Mouse (Mus musculus) left cerebral cortex, postnatal 36 days (tissue): Measurements from ENCODE around the gene Klhl8. TPM values are rescaled to one million over a fixed set of nuclear protein-coding genes. Genes with fewer than 3 reads are reported as not detected.

Experiments used
- DNase-seq, 2 experiments: peaks; one replicate each; pipeline ENCODE4 v3.0.0; 2021 to 2022; ENCODE audit warnings: low spot score in 2 of 2, mixed read lengths in 1 of 2
- intact Hi-C: fragments of 180-260 bp; cut with DNase I; formaldehyde crosslinking; loops from one replicate; pipeline ENCODE4 v1.15.1; 2025
- total RNA-seq, 2 experiments: library from RNA; stranded (reverse); gene quantifications; 2 replicates each; pipeline ENCODE4 v1.2.3; 2021

The Klhl8 gene
- total RNA-seq, 2 experiments from 2014 or later = 33.0 to 34.4 TPM

GRCm38 (mm10) chr5:103917357-103917895 lies 6.4 kb upstream of the Klhl8 start:
- intact Hi-C loops = no loop called here
- DNase-seq = no peak

DNA sequence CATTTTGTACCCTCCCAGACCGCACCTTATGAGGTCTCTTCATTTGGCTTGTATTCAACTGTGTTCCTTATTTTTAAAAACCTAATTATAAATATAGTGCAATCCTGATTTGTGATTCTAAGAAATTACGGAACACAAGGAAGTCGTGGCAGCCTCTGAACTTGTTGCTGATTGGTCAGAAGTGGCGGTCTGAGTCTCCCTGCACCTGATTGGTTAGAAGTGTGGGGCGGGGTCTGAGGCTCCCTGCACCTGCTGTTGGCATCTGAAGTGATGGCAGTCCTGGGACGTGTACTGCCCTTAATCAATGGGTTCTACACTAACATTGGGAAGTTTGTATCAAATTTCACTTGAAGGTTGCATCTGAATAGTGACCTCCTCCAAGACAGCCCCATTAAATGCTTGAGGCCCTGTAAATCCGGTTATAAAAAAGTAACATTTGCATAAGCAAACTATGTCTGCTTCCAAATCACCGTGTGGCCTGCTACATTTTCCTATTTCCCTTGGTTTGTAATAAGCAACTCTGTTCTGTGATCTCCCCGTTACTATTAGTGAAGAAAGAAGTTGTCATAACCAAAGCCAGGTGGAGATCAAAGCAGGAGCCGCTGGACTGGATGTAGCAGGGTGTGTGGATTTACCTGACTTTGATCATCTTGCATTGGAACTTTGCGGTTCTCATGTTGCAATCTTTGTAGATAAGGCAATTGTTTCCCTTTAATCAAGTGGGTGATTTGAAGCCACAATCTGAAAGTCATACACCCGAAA lies 5.7 kb upstream of the Klhl8 start:
- no peak for DNase-seq
- intact Hi-C loops = no loop called here

DNA sequence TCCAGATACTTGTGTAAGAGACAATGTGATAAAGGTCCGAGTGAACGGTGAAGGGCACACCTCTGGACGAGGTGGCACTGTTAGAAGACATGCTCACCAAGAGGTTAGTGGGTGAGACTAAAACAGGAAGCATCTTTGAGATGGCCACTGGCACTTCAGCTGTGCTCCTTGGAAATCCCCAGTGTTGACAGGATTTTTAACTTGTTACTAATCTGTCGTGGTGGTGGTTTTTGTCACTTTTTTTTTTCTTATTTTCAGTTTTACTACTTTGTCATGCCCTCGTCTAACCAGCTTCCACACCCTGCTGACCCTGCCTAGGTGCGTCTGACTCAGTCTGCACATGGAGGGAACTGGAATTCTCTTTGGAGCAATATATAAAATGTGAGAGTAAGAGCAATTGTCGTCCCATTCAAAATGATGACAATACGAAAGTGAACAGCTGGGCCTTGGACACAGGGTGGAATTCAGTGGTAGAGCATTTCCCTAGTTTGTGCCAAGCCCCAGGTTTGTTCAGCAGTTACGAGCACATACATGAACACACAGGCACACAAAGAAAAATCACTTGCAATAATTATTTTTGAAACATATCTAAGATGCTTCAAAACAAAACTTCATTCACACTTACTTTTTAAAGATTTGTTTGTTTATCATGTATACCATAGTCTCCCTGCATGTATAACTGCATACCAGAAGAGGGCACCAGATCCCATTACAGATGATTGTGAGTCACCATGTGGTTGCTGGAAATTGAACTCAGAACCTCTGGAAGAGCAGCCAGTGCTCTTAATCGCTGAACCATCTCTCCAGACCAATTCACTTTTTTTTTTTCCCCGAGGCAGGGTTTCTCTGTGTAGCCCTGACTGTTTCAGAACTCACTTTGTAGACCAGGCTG lies 3.5 kb upstream of the Klhl8 start:
- no peak for DNase-seq
- intact Hi-C loops = no loop called here

DNA sequence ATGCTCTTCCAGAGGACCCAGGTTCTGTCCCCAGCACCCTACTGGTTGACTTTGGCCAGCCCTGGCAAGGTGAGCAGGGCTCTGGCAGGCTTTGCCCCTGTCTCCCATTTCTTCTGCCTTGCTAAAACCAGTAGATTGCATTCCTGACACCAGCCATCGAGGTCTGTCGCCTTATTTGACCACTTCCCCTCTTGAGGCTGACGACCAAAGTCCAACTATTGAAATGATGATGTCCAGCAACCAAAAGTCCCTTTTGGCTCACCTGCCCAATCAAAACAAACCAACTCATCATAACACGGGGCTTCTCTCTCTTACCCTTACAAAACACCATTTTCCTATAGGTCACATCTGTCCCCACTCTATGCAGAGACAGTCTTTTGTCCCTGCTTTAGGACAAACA lies 2.1 kb upstream of the Klhl8 start:
- intact Hi-C loops = no loop called here
- DNase-seq = no peak

- DNase-seq = no peak
- intact Hi-C loops = no loop called here
These were observed 496 bp upstream of the Klhl8 start for GRCm38 (mm10) chr5:103911555-103911954.

- intact Hi-C loops = no loop called here
- DNase-seq = no peak
These were observed 903 bp downstream of the Klhl8 start for GRCm38 (mm10) chr5:103910156-103910555.

- DNase-seq = no peak
- intact Hi-C loops = loop anchor here (2.0 kb wide), 1 partner anchor 55 kb away; no protein-coding TSS in a partner anchor
These were observed 1.6 kb downstream of the Klhl8 start for GRCm38 (mm10) chr5:103909466-103909865.

DNA sequence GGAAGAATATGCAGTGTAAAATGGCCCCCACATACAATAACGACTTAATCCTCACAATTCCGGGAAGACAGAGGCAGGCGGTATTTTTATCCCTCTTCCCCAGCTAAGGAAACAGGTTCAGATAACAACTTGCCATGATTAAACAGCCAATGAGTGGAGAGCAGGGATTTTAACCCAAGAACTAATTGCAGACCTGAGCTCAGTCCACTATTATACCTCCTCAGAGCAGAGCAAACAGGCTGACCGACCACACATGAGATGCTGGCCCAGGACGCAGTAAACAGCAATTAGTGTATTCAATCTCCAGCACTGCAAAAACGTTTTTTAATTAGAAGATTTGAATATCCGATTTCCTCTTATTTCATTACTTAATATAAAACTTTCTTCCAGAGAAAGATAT lies 2.2 kb downstream of the Klhl8 start:
- intact Hi-C loops = loop anchor here (2.0 kb wide), 1 partner anchor 54 kb away; no protein-coding TSS in a partner anchor
- DNase-seq = no peak

- peak; percentile 23 to 26 for DNase-seq
- intact Hi-C loops = loop anchor here (2.0 kb wide), 1 partner anchor 53 kb away; no protein-coding TSS in a partner anchor
These were observed 3.2 kb downstream of the Klhl8 start for GRCm38 (mm10) chr5:103907844-103908243.

DNA sequence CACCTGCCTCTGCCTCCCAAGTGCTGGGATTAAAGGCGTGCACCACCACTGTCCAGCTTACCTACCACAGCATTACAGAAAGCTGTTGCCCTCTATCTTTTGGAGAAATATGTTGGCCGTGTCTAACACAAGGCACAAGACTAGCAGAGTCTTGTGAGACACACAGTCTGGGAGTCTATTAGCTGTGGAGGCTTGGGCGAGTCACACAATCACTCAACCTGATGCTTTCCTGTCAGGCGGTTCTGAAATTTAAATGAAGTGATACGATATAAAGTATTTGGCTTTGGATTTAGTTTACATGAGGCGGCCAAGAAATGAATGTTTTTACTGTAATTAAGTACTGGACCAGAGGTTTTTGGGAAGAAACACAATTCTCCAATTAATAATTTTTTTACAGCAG lies 4.9 kb downstream of the Klhl8 start:
- intact Hi-C loops = no loop called here
- DNase-seq = no peak

DNA sequence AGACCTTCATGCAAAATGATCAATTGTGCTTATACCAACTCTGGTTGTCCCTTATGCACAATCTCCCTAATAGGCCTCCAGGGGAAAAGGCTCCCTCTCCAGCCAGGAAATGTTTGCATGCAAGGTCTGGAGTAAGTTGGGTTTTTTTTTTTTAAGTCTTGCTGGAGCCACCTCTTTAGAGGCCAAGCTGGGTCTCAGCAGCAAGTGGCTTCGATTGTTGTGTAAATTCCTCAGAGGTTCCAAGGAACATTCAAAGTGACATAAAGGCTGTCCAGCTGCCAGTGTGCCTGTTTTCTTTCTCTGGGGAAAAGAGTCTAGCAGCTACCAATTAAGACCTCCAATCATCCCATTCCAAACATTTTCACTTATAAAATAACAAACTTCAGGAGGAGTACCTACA lies 12.7 kb downstream of the Klhl8 start:
- no peak for DNase-seq
- intact Hi-C loops = no loop called here

DNA sequence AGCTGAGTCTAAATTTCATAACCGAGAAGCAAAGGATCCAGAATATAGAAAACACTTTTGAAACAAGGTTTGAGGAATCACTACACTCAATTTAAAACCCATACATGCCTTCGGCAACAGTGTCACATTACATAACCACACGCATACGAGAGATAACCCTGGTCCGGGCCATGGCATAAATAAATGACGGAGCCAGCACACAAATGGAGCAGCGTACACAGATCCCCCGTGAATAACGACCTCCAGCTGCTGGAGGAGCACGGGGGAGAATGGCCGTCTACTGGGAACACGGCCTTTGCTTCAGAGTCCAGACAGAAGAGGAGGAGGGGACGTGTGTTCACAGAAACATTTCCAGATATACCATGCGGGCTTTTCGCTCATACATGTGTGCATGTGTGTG lies 21.3 kb downstream of the Klhl8 start:
- intact Hi-C loops = no loop called here

GRCm38 (mm10) chr5:103863759-103864158 lies 47.3 kb downstream of the Klhl8 start:
- intact Hi-C loops = no loop called here
- DNase-seq = no peak

More for the DNA sequence above, 21.3 kb downstream of the Klhl8 start:
- no peak for DNase-seq

- DNase-seq = no peak
- intact Hi-C loops = no loop called here
These were observed 50.4 kb downstream of the Klhl8 start for GRCm38 (mm10) chr5:103860622-103861021.

GRCm38 (mm10) chr5:103857151-103857550 lies 53.9 kb downstream of the Klhl8 start:
- intact Hi-C loops = loop anchor here (5.0 to 10.0 kb wide), 2 partner anchors 70 to 188 kb away; partner anchors contain the start of gene Nudt9
- no peak for DNase-seq

GRCm38 (mm10) chr5:103856286-103857009 lies 54.6 kb downstream of the Klhl8 start:
- no peak for DNase-seq
- intact Hi-C loops = loop anchor here (5.0 to 10.0 kb wide), 2 partner anchors 71 to 188 kb away; partner anchors contain the start of gene Nudt9

GRCm38 (mm10) chr5:103855483-103856211 lies 55.4 kb downstream of the Klhl8 start:
- DNase-seq = no peak
- intact Hi-C loops = loop anchor here (2.0 to 10.0 kb wide), 3 partner anchors 53 to 189 kb away; partner anchors contain the start of gene Nudt9

- no peak for DNase-seq
- intact Hi-C loops = loop anchor here (2.0 to 10.0 kb wide), 3 partner anchors 54 to 190 kb away; partner anchors contain the start of gene Nudt9
These were observed 56.3 kb downstream of the Klhl8 start for GRCm38 (mm10) chr5:103854807-103855194.
